Mouse (Mus musculus) limb, embryonic 11.5 days (tissue): ENCODE results near the gene Cyp3a11. TPM values are rescaled to one million over a fixed set of nuclear protein-coding genes. Genes with fewer than 3 reads are reported as not detected.
"Not testable (repeated sequence)": the region's sequence is repeated elsewhere in the genome, so short reads cannot be mapped to it uniquely, and the experiment has no call there.

Experiments
- ATAC-seq: fragments of 200-750 bp; cut with Nextera tagmentation; 2 replicates; pipeline ENCODE4 v1.8.0; 2017; ENCODE audit warnings: low read depth; ENCODE audit not compliant: insufficient number of reproducible peaks, low FRiP score, low TSS enrichment
- DNase-seq: peaks from one replicate; pipeline ENCODE4 v3.0.0-alpha.2; 2015; ENCODE audit warnings: low spot score
- H3K27ac ChIP-seq: fragments of 300-500 bp; sonication (generic); replicated peaks from 2 replicates; pipeline ENCODE4 v1.5.1; 2014; ENCODE audit warnings: low read depth, mild to moderate bottlenecking, low read length
- H3K27me3 ChIP-seq: fragments of 300-500 bp; sonication (generic); 2 replicates; pipeline ENCODE4 v1.6.1; 2014; ENCODE audit warnings: mild to moderate bottlenecking, low read length, mixed read lengths; ENCODE audit not compliant: control insufficient read depth, insufficient read depth
- H3K36me3 ChIP-seq: fragments of 300-500 bp; sonication (generic); 2 replicates; pipeline ENCODE4 v1.6.1; 2014; ENCODE audit warnings: mild to moderate bottlenecking, low read length, moderate library complexity, mixed read lengths; ENCODE audit not compliant: control insufficient read depth, insufficient read depth
- H3K4me1 ChIP-seq: fragments of 300-500 bp; sonication (generic); 2 replicates; pipeline ENCODE4 v1.6.1; 2014; ENCODE audit warnings: low read length, mixed read lengths; ENCODE audit not compliant: control insufficient read depth, insufficient read depth
- H3K4me2 ChIP-seq: fragments of 300-500 bp; sonication (generic); 2 replicates; pipeline ENCODE4 v1.6.1; 2014; ENCODE audit warnings: low read depth, mild to moderate bottlenecking, moderate library complexity; ENCODE audit not compliant: severe bottlenecking
- H3K4me3 ChIP-seq: fragments of 300-500 bp; sonication (generic); 2 replicates; pipeline ENCODE4 v1.5.1; 2014; ENCODE audit warnings: low read depth, low read length
- H3K9ac ChIP-seq: fragments of 300-500 bp; sonication (generic); 2 replicates; pipeline ENCODE4 v1.6.1; 2014; ENCODE audit warnings: mild to moderate bottlenecking, low read length
- H3K9me3 ChIP-seq: fragments of 300-500 bp; sonication (generic); 2 replicates; pipeline ENCODE4 v1.6.1; 2016; ENCODE audit warnings: low read length; ENCODE audit not compliant: control insufficient read depth
- WGBS: fragments of 180-500 bp; shearing (Covaris S2); extraction: QIAGEN DNeasy Blood & Tissue Kit; methylation state at CpG from one replicate; pipeline ENCODE4 v1.1.7; 2014; 5-methylcytosine and 5-hydroxymethylcytosine counted together
- polyA plus RNA-seq: library from polyadenylated mRNA; unstranded; fragments of >200 nt; fragmentation: Nextera tagmentation; extraction: Ambion mirVana; gene quantifications from 2 replicates; pipeline ENCODE4 v1.2.1, GENCODE M21; 2014

Gene Cyp3a11
- not detected in 2 replicates for polyA plus RNA-seq

DNA sequence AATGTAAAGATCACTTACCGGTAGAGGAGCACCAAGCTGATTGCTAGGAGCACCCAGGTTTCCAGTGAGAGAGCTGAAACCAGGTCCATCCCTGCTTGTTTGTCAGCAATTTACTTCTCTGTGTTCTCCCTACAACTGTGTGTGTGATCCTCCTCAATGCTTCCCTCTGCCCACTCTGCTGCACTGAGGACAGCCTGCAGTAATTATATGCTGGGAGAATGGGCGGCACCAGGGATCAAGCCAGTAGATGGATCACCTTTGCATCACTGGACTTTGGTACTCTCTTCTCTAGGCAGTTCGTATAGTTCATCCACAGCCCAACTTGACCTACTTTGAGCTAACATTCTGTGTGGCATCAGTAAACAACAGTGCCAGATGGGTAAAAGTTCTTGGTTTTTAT is at the start of gene Cyp3a11:
TSS of gene Cyp3a11 (minus strand) at position 277 of the 400 bp plus-strand sequence.
- Histone ChIP-seq H3K9me3 (peaks cover 13% of the 10 kb centered on the region; the same call in 1 of the 2 replicates), H3K36me3 (no peaks in the 10 kb centered on the region), H3K27ac (no peak within 1 kb of the TSS), H3K4me1 (no peaks in the 10 kb centered on the region), H3K4me3 (no peak within 1 kb of the TSS), H3K27me3 (no peaks in the 10 kb centered on the region), H3K9ac (no peak within 1 kb of the TSS), H3K4me2 (no peak within 1 kb of the TSS)
- WGBS, result 82% methylated on average over 3 of the region's 3 CpGs
- DNase-seq (no peak), ATAC-seq (no peak)

DNA sequence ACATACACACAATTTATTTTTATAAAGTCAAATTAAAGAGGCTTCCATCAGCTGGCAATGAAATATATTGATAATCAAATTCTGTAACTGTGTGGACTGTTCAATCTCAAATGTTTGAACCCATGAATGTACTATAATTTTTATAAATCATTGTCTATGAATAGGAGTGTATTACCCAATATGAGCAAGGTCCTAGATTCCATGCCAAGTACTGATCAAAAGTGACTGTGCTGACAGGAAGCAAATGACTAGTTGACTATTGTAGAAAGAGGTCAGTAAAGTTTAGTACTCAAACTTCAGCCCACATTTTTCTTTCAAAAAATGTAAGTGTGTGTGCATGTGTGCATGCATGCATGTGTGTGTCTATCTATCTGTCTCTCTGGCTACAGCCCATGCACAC is 33.1 kb upstream of the Cyp3a11 start:
- no peak overlapping the region for H3K9ac ChIP-seq
- H3K9me3 ChIP-seq, result peaks cover 18% of the 10 kb centered on the region
- H3K27ac ChIP-seq, result no peak overlapping the region
- no peaks in the 10 kb centered on the region for H3K4me1 ChIP-seq
- DNase-seq (no peak), ATAC-seq (no peak)
- no peak overlapping the region for H3K4me2 ChIP-seq
- H3K4me3 ChIP-seq, result no peak overlapping the region
- no peaks in the 10 kb centered on the region for H3K27me3 ChIP-seq
- no peaks in the 10 kb centered on the region for H3K36me3 ChIP-seq

DNA sequence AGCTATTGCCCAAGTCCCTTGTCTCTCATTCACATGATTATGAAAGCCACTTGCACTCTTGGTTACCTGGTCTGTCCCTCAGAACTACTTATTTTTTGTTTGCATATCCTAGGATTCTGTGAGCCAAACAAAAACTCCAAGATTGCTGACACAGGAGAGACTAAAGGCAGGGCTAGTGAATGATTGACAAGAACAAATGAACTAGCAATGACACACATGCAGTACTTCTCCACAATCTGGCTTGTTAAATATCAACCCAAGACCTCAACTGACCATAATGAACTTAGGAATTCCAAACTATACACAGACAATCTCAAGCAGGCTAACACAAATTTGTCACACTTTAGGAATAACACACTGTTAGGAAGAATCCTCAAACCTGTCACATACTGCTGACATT is 32.0 kb upstream of the Cyp3a11 start:
- Histone ChIP-seq H3K9me3 (peaks cover 12% of the 10 kb centered on the region; the same call in 1 of the 2 replicates), H3K27me3 (no peaks in the 10 kb centered on the region), H3K36me3 (no peaks in the 10 kb centered on the region), H3K9ac (no peak overlapping the region), H3K4me3 (no peak overlapping the region), H3K27ac (no peak overlapping the region), H3K4me1 (no peaks in the 10 kb centered on the region), H3K4me2 (no peak overlapping the region)
- no peak for ATAC-seq
- no peak for DNase-seq

DNA sequence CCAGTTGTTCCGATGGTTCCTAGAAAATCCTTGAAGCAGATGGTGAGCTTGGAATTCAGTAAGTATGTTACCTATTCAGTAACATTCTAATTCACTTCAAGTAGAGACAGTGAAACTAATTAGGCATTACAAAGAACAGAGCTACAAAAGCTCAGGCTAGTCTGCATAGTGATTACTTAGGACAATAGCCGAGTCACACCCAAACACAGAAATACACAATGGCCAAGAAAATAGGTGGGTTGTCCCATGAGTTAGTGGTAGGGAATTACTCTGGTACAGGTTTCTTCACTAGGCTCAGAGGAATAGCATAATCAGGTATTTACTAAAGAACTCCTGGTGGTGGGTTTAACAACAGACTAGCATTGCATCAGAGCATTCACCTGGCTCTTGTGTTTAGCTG is 27.2 kb upstream of the Cyp3a11 start:
- not testable (repeated sequence) for ATAC-seq, H3K9ac ChIP-seq, H3K27ac ChIP-seq, H3K4me1 ChIP-seq, H3K27me3 ChIP-seq, H3K36me3 ChIP-seq, DNase-seq, H3K4me2 ChIP-seq, H3K4me3 ChIP-seq
- WGBS, result 89% methylated on average over 2 of the region's 2 CpGs
- H3K9me3 ChIP-seq, result peaks cover 11% of the 10 kb centered on the region; the same call in 1 of the 2 replicates

DNA sequence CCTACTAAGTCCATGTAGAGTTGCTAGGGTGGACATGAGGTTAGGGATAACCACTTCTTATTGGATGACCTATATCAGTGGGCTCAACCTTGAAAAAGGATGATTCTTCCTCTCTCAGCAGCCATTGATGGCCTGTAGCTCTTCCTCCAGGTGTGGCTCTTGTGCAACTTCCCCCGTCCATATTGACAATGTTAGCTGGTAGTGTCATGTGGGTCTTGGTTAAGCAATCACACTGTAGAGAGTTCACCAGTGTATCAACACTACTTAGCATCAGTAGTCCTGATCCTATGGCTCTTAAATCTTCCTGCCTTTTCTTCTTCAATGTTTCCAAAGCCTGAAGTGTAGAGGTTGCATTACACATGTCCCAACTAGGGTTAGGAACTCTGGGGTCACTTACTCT is 24.8 kb upstream of the Cyp3a11 start:
- H3K27ac ChIP-seq, result no peak overlapping the region
- H3K4me2 ChIP-seq, result no peak overlapping the region
- H3K9ac ChIP-seq, result no peak overlapping the region
- no peak overlapping the region for H3K4me3 ChIP-seq
- H3K9me3 ChIP-seq, result peaks cover 8% of the 10 kb centered on the region; the same call in 1 of the 2 replicates
- no peaks in the 10 kb centered on the region for H3K4me1 ChIP-seq
- 86% methylated on average over 1 of the region's 1 CpGs for WGBS
- no peak for ATAC-seq
- H3K36me3 ChIP-seq, result no peaks in the 10 kb centered on the region
- DNase-seq, result no peak
- H3K27me3 ChIP-seq, result no peaks in the 10 kb centered on the region

DNA sequence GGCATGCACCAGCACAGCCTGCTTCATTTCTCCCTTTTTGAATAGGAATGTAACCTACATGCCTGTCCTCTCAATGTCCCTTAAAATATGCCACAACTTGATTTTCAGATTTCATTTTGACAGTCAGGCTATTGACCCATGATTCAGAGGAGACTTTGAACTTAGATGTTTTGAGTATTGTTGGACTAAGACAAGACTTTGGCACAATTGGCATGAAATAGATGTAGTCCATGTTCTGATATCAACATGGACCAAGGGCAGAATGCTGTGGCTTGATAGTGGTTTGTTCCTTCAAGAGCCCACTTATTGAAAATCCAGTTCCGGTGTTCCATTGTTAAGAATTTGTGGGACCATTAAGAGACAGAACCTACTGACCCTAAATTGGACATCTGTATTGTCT is 23.6 kb upstream of the Cyp3a11 start:
- Histone ChIP-seq H3K4me2 (no peak overlapping the region), H3K27ac (no peak overlapping the region), H3K36me3 (no peaks in the 10 kb centered on the region), H3K4me3 (no peak overlapping the region), H3K9ac (no peak overlapping the region), H3K4me1 (no peaks in the 10 kb centered on the region), H3K9me3 (peaks cover 8% of the 10 kb centered on the region; the same call in 1 of the 2 replicates), H3K27me3 (no peaks in the 10 kb centered on the region)
- no peak for DNase-seq
- no peak for ATAC-seq
- WGBS, result 98% methylated on average over 1 of the region's 1 CpGs

DNA sequence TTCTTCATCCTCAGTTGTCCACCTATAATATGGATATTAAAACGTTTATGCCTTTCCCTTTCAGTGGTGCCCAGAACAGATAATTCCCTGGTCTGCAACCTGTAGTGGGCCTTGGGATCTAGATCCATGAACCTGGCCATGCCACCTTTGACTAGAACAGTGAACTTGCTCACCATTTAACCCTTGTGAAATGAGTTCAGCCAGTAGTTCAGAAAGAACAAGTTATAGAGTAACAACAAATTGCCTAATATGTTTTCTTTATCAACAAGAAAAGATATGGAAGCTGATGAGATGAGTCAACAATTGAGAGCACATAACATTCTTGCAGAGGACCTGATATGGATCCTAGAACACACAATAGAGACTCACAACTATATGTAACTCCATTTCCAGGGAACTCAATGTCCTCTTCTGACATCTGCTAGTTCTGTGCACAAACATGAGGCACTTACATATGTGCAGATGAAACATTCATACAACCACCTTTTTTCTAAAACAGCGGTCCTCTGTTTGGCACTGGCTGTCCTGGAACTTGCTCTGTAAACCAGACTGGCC is 20.7 kb upstream of the Cyp3a11 start:
- H3K27ac ChIP-seq, result no peak overlapping the region
- H3K9me3 ChIP-seq, result peaks cover 7% of the 10 kb centered on the region
- H3K9ac ChIP-seq, result no peak overlapping the region
- no peak overlapping the region for H3K4me2 ChIP-seq
- no peak overlapping the region for H3K4me3 ChIP-seq
- no peaks in the 10 kb centered on the region for H3K27me3 ChIP-seq
- no peaks in the 10 kb centered on the region for H3K4me1 ChIP-seq
- no peak for ATAC-seq
- DNase-seq, result no peak
- H3K36me3 ChIP-seq, result no peaks in the 10 kb centered on the region
- 53% methylated on average over 2 of the region's 2 CpGs for whole genome bisulfite sequencing

DNA sequence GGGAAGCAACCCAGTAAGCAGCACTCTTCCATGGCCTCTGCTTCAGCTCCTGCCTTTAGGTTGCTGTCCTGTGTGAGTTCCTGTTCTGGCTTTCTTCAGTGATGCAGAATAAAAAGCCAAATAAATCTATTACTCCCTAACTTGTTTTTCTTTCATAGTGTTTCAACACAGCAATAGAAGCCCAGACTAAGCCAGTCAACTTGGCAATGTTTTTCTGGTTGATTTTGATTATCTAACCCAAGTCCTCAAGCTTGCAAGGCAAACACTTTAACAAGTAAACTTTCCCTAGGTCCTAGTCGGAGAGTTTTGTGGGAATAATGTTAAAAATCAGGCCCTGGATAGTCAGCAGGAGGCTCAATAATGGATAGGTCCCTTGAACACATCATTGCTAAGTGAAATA is 17.5 kb upstream of the Cyp3a11 start:
- Histone ChIP-seq H3K36me3 (no peaks in the 10 kb centered on the region), H3K4me3 (no peak overlapping the region), H3K27me3 (no peaks in the 10 kb centered on the region), H3K9me3 (peaks cover 7% of the 10 kb centered on the region), H3K27ac (no peak overlapping the region), H3K4me1 (no peaks in the 10 kb centered on the region), H3K9ac (no peak overlapping the region), H3K4me2 (no peak overlapping the region)
- no peak for ATAC-seq
- DNase-seq, result no peak
- WGBS, result 69% methylated on average over 1 of the region's 1 CpGs

DNA sequence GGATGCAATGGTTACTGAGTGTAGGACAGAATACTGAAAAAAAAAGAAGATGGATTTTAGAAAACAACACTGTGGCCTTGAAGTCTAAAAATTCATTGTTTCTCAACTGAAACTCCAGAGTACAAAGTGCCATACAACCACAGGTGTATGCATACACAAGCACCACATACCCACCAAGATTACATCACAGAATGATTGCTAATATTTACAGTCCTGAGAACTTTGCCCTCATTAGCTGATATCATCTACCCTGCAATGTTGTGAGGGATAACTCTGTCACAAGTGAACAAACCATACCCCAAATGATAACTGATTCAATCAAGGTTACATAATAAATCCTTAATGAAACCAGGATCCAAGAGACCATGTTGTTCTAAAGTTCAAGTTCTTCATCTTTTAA is 1.4 kb upstream of the Cyp3a11 start:
- Histone ChIP-seq H3K4me2 (no peak overlapping the region), H3K4me1 (no peaks in the 10 kb centered on the region), H3K9ac (no peak overlapping the region), H3K27ac (no peak overlapping the region), H3K9me3 (peaks cover 13% of the 10 kb centered on the region; the same call in 1 of the 2 replicates), H3K4me3 (no peak overlapping the region), H3K36me3 (no peaks in the 10 kb centered on the region), H3K27me3 (no peaks in the 10 kb centered on the region)
- ATAC-seq (no peak), DNase-seq (no peak)
